Mouse (Mus musculus): Measurements from ENCODE around the gene Tmprss9.

Gene Tmprss9

GRCm38 (mm10) chr10:80843087-80843930 is 28.3 kb upstream of the Tmprss9 start:
- no peak for DNase-seq (ENCODE audit: low spot score)

GRCm38 (mm10) chr10:80843931-80844547 is 27.6 kb upstream of the Tmprss9 start, which contains the start of gene Lingo3:
TSS of gene Lingo3 (minus strand) at chr10:80844039.
- no peak for DNase-seq (ENCODE audit: low spot score)

GRCm38 (mm10) chr10:80845055-80845693 is 26.5 kb upstream of the Tmprss9 start:
- DNase-seq (ENCODE audit: low spot score): no peak

GRCm38 (mm10) chr10:80845732-80846131 is 25.9 kb upstream of the Tmprss9 start:
- no peak for DNase-seq (ENCODE audit: low spot score)

- peak; percentile 76 for DNase-seq (ENCODE audit: low spot score)
Measured at GRCm38 (mm10) chr10:80848571-80848970, 23.1 kb upstream of the Tmprss9 start.

GRCm38 (mm10) chr10:80854913-80855748 is 16.5 kb upstream of the Tmprss9 start, which contains the start of the genes Lsm7 and Sppl2b:
TSS of gene Lsm7 (minus strand) at chr10:80855209.
TSS of gene Sppl2b (plus strand) at chr10:80855275.
- peak; percentile 99 for DNase-seq (ENCODE audit: low spot score)

- no peak for DNase-seq (ENCODE audit: low spot score)
Measured at GRCm38 (mm10) chr10:80855749-80856073, 15.9 kb upstream of the Tmprss9 start.

- DNase-seq (ENCODE audit: low spot score): no peak
Measured at GRCm38 (mm10) chr10:80856267-80856666, 15.4 kb upstream of the Tmprss9 start.

GRCm38 (mm10) chr10:80856908-80857307 is 14.7 kb upstream of the Tmprss9 start:
- no peak for DNase-seq (ENCODE audit: low spot score)

- DNase-seq (ENCODE audit: low spot score): no peak
Measured at GRCm38 (mm10) chr10:80857386-80857785, 14.3 kb upstream of the Tmprss9 start.

GRCm38 (mm10) chr10:80857848-80858247 is 13.8 kb upstream of the Tmprss9 start:
- DNase-seq (ENCODE audit: low spot score): no peak

GRCm38 (mm10) chr10:80858350-80858935 is 13.2 kb upstream of the Tmprss9 start:
- DNase-seq (ENCODE audit: low spot score): no peak

GRCm38 (mm10) chr10:80862305-80862704 is 9.3 kb upstream of the Tmprss9 start:
- no peak for DNase-seq (ENCODE audit: low spot score)

- DNase-seq (ENCODE audit: low spot score): no peak
Measured at GRCm38 (mm10) chr10:80864446-80864845, 7.2 kb upstream of the Tmprss9 start.

- no peak for DNase-seq (ENCODE audit: low spot score)
Measured at GRCm38 (mm10) chr10:80870993-80871392, 655 bp upstream of the Tmprss9 start.

- DNase-seq (ENCODE audit: low spot score): no peak
Measured at GRCm38 (mm10) chr10:80874035-80874434, 2.4 kb downstream of the Tmprss9 start.

- DNase-seq (ENCODE audit: low spot score): peak; percentile 77
Measured at GRCm38 (mm10) chr10:80876028-80876427, 4.4 kb downstream of the Tmprss9 start.

- peak; percentile 73 for DNase-seq (ENCODE audit: low spot score)
Measured at GRCm38 (mm10) chr10:80876594-80876993, 4.9 kb downstream of the Tmprss9 start.

GRCm38 (mm10) chr10:80880131-80880641 is 8.5 kb downstream of the Tmprss9 start:
- peak; percentile 83 for DNase-seq (ENCODE audit: low spot score)

- no peak for DNase-seq (ENCODE audit: low spot score)
Measured at GRCm38 (mm10) chr10:80880901-80881300, 9.3 kb downstream of the Tmprss9 start.

- peak; percentile 89 for DNase-seq (ENCODE audit: low spot score)
Measured at GRCm38 (mm10) chr10:80881301-80881700, 9.7 kb downstream of the Tmprss9 start.

Measured in testis, postnatal 10 days (tissue).